Mouse (Mus musculus) G1E (cell line): ENCODE results near the gene Cers6.

Experiments
- CTCF ChIP-seq: IDR thresholded peaks from 2 replicates; pipeline ENCODE4 v1.5.1; 2012; ENCODE audit warnings: low read depth, low read length, inconsistent platforms, mixed read lengths
- GATA1 ChIP-seq: IDR thresholded peaks from 2 replicates; pipeline ENCODE4 v1.6.1; 2012; ENCODE audit warnings: borderline replicate concordance, low read length, inconsistent platforms, mixed read lengths
- GATA2 ChIP-seq: IDR thresholded peaks from 2 replicates; pipeline ENCODE4 v1.6.1; 2012; ENCODE audit warnings: low read depth, low read length, inconsistent platforms, borderline replicate concordance
- POLR2AphosphoS5 ChIP-seq: IDR thresholded peaks from 2 replicates; pipeline ENCODE4 v1.6.1; 2012; ENCODE audit warnings: low read depth, low read length, inconsistent platforms; ENCODE audit not compliant: insufficient replicate concordance

GRCm38 (mm10) chr2:69109246-69109645, 248.0 kb downstream of the Cers6 start:
- TF ChIP-seq GATA1 (no peak), CTCF (no peak), GATA2 (no peak), POLR2AphosphoS5 (no peak)
